Mouse (Mus musculus): ENCODE data around the gene 4921524J17Rik. TPM values are rescaled to one million over a fixed set of nuclear protein-coding genes. Genes with fewer than 3 reads are reported as not detected.
A peak's percentile ranks its signal among the peaks of the same experiment; 100 is the strongest.

Gene 4921524J17Rik
- polyA plus RNA-seq, 1 experiment from 2014 or later, result 43.3 TPM

DNA sequence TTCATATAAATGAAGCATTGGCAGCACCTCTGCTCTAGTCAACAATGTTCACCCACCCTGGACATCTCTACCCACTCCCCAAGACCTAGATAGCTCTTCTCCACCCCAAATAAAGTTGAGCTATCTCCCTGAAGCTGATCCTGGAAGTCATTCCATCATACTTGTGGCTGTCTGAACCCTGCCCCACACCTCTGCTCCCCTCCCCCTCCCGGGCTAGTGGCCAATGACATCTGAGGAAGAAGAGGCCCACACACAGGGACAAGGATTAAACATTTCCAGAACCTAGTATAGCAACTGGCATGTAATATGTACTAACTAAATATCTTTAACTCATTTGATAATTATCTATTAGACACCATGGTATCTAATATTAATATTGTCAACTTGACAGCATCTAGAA lies 29.8 kb upstream of the 4921524J17Rik start:
- Histone ChIP-seq H3K27ac (replicated peaks) (no peak overlapping the region), H3K27me3 (replicated peaks; ENCODE audit: low read depth, poor library complexity, severe bottlenecking) (no peaks in the 10 kb centered on the region), H3K4me3 (no peak overlapping the region), H3K4me1 (peaks cover 4% of the 10 kb centered on the region; the same call in 1 of the 2 replicates), H3K36me3 (replicated peaks) (no peaks in the 10 kb centered on the region), H3K9me3 (no peaks in the 10 kb centered on the region)
- no peak for DNase-seq (ENCODE audit: low spot score)
- 78% methylated on average over 1 of the region's 1 CpGs for WGBS

DNA sequence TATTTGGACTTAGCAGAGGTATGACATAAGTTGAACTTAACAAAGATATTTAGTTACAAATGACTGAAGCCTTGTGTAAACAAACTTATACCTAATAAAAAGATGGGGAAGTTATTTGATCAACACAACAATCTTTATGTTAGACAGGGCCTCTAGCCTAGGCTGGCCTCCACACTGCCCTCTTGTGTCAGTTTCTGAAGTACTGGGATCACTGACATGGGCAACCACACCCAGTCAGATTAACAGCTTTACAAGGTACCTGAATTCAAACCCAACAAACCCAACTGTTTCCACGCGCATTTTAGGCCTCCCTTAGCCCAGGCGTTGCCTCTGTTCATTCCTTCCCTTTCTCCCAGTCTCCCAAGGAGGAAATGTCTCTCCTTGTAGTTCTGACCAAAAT lies 28.7 kb upstream of the 4921524J17Rik start:
- H3K4me1 ChIP-seq, result peaks cover 4% of the 10 kb centered on the region; the same call in 1 of the 2 replicates
- H3K36me3 ChIP-seq (replicated peaks), result no peaks in the 10 kb centered on the region
- H3K9me3 ChIP-seq, result no peaks in the 10 kb centered on the region
- 79% methylated on average over 3 of the region's 3 CpGs for WGBS
- H3K27me3 ChIP-seq (replicated peaks; ENCODE audit: low read depth, poor library complexity, severe bottlenecking), result no peaks in the 10 kb centered on the region
- H3K4me3 ChIP-seq, result no peak overlapping the region
- DNase-seq (ENCODE audit: low spot score), result no peak
- H3K27ac ChIP-seq (replicated peaks), result no peak overlapping the region

DNA sequence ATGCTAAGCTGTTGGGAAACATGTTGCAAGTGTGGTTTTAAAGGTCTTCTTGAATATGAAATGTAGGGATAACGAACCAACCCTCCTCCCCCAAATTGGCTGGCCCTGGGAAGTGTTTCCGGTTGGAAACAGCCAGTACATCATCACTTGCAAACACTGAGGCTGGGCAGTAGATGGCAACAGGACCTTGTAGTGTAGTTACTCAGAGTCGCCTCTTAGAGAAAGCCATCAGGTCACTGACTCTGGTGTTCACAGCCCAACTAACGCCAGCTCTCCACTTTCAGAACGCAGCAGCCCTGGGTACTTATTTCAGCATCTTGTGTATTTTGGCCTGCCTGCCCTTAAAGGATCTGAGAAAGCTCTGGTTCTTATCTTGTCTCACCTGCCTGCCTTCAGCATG lies 28.2 kb upstream of the 4921524J17Rik start:
- Histone ChIP-seq H3K36me3 (replicated peaks) (no peaks in the 10 kb centered on the region), H3K9me3 (no peaks in the 10 kb centered on the region), H3K27ac (replicated peaks) (no peak overlapping the region), H3K4me1 (peaks cover 4% of the 10 kb centered on the region; the same call in 1 of the 2 replicates), H3K27me3 (replicated peaks; ENCODE audit: low read depth, poor library complexity, severe bottlenecking) (no peaks in the 10 kb centered on the region), H3K4me3 (no peak overlapping the region)
- no peak for DNase-seq (ENCODE audit: low spot score)
- WGBS, result 43% methylated on average over 5 of the region's 5 CpGs

DNA sequence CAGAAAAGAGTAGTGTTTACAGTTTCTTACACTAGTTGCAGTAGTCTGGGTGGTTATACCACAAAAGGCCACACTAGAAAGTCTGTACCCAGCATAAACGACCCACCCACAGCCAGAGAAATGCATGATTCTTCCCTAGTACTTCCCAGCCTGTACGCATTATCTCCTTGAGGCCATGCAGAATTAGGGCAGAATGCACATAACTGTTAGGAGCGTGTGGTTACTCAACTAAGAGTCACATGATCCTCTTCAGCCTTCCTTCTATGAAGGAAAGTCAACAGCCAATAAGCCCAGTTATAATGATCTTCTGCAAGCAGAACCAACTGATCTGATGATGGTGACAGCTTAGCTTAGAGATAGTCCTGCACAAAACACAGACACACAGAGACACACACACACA lies 26.9 kb upstream of the 4921524J17Rik start:
- Histone ChIP-seq H3K4me1 (peaks cover 4% of the 10 kb centered on the region; the same call in 1 of the 2 replicates), H3K27me3 (replicated peaks; ENCODE audit: low read depth, poor library complexity, severe bottlenecking) (no peaks in the 10 kb centered on the region), H3K4me3 (no peak overlapping the region), H3K9me3 (no peaks in the 10 kb centered on the region), H3K27ac (replicated peaks) (no peak overlapping the region), H3K36me3 (replicated peaks) (no peaks in the 10 kb centered on the region)
- 79% methylated on average over 3 of the region's 3 CpGs for WGBS
- no peak for DNase-seq (ENCODE audit: low spot score)

DNA sequence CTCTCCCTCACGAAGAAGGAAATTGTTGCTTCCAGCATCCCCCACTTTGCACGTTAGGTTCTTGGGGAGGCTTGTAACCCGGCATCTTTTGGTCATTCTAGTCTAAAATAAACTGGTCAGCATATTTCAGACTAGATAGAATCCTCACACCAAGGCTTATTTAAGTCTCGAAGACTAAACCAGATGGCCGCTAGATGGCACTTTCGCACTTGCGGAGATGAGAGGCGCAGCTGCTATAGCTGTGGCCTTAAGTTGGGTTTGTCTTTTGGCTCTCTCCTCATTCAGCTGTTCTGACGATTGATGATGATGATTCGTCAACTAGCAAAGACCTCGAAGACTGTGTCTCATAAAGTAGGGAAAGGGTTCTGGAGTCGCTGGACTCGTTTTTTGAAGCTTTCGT lies 23.9 kb upstream of the 4921524J17Rik start:
- Histone ChIP-seq H3K27me3 (replicated peaks; ENCODE audit: low read depth, poor library complexity, severe bottlenecking) (no peaks in the 10 kb centered on the region), H3K4me1 (peaks cover 17% of the 10 kb centered on the region), H3K36me3 (replicated peaks) (no peaks in the 10 kb centered on the region), H3K9me3 (no peaks in the 10 kb centered on the region), H3K4me3 (no peak overlapping the region), H3K27ac (replicated peaks) (no peak overlapping the region)
- 11% methylated on average over 14 of the region's 14 CpGs for WGBS
- DNase-seq (ENCODE audit: low spot score), result peak; percentile 76

DNA sequence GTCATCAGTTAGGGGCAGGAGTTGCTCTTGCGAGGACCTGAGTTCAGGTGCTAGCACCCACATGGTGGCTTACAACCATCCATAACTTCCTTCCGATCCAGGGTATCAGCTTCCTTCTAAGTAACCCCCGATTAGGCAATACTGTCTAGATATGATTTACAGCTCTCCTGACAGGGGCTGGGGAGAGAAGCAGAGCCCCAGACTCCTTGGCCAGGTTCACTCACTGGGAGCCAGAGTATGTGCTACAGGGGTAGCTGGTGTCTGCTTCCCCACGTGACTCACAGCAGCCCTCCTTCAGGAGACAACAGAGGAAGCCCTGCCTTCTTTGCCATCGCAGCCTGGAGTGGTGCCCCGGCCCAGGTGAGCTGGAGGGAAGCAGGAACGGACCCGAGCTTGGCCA lies 22.1 kb upstream of the 4921524J17Rik start:
- 73% methylated on average over 8 of the region's 8 CpGs for WGBS
- Histone ChIP-seq H3K9me3 (no peaks in the 10 kb centered on the region), H3K4me3 (no peak overlapping the region), H3K36me3 (replicated peaks) (no peaks in the 10 kb centered on the region), H3K27ac (replicated peaks) (no peak overlapping the region), H3K4me1 (peaks cover 17% of the 10 kb centered on the region), H3K27me3 (replicated peaks; ENCODE audit: low read depth, poor library complexity, severe bottlenecking) (no peaks in the 10 kb centered on the region)
- DNase-seq (ENCODE audit: low spot score), result no peak

DNA sequence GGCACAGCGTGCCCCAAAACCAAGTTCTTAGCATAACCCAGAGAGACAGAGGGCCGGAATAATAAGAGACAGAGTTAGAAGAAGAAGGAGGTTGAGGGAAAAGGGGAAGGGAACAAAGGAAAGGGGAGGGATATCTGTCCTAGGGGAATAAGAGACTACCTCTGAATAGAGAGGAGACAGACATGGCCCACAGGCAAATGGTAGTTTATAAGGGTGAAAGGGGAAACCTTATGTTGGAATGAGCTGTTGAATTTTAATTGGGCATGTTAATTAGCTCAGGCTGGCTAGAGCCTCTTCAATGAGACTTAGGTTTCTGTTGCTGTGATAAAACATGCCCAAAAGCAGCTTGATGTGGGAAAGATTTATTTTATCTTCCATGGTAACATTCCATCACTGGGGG lies 20.6 kb upstream of the 4921524J17Rik start:
- Histone ChIP-seq H3K4me1 (peaks cover 17% of the 10 kb centered on the region), H3K9me3 (no peaks in the 10 kb centered on the region), H3K27ac (replicated peaks) (no peak overlapping the region), H3K27me3 (replicated peaks; ENCODE audit: low read depth, poor library complexity, severe bottlenecking) (no peaks in the 10 kb centered on the region), H3K36me3 (replicated peaks) (no peaks in the 10 kb centered on the region), H3K4me3 (no peak overlapping the region)
- DNase-seq (ENCODE audit: low spot score), result no peak
- 80% methylated on average over 2 of the region's 2 CpGs for WGBS

DNA sequence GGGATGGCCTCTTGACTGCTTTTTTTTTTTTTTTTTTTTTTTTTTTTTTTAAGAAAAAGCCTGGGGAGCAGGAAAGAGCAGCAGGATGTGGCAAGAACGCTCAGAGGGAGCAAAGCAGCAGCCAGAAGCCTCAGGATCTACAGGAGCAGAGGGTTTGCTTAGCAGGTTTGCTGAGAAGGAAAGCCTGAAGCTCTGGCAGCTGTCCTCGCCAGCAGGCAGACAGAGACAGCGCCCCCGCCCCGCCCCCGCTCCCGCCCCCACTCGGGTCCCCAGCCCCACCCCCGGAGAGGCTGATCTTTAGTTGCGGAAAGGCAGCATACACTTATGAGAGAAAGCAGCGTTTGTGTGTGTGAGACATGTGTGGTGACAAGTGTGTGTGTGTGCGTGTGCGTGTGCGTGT lies 19.7 kb upstream of the 4921524J17Rik start:
- H3K4me3 ChIP-seq, result peak overlapping the region; percentile 37; the same call in 1 of the 2 replicates

DNA sequence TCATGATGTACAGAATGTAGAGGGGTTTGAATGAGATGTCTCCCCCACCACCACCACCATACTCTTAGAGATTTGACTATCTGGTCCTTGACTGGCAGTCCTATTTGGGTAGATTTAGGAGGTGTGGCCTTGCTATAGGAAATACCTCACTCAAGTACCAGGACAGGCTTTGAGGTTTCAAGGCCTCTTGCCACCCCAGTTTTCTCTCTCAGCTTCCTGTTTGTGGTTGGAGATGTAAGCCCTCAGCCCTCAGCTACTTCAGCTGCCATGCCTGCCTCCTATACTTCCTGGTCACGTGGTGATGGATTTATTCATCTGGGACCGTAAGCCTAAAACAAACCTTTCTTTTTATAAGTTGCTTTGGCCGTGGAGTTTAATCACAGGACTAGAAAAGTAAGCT lies 17.7 kb upstream of the 4921524J17Rik start:
- WGBS, result 84% methylated on average over 3 of the region's 3 CpGs
- Histone ChIP-seq H3K4me1 (peaks cover 17% of the 10 kb centered on the region), H3K4me3 (no peak overlapping the region), H3K9me3 (no peaks in the 10 kb centered on the region), H3K36me3 (replicated peaks) (no peaks in the 10 kb centered on the region), H3K27ac (replicated peaks) (no peak overlapping the region), H3K27me3 (replicated peaks; ENCODE audit: low read depth, poor library complexity, severe bottlenecking) (no peaks in the 10 kb centered on the region)
- DNase-seq (ENCODE audit: low spot score), result no peak

More for the DNA sequence above, 19.7 kb upstream of the 4921524J17Rik start:
- 20% methylated on average over 14 of the region's 14 CpGs for WGBS
- H3K27ac ChIP-seq (replicated peaks), result 0 out of 2 replicates have a peak overlapping the region, but pooled peaks have one; percentile 48
- peaks cover 17% of the 10 kb centered on the region for H3K4me1 ChIP-seq
- peak; percentile 55 for DNase-seq (ENCODE audit: low spot score)
- H3K9me3 ChIP-seq, result no peaks in the 10 kb centered on the region
- no peaks in the 10 kb centered on the region for H3K36me3 ChIP-seq (replicated peaks)
- no peaks in the 10 kb centered on the region for H3K27me3 ChIP-seq (replicated peaks; ENCODE audit: low read depth, poor library complexity, severe bottlenecking)

DNA sequence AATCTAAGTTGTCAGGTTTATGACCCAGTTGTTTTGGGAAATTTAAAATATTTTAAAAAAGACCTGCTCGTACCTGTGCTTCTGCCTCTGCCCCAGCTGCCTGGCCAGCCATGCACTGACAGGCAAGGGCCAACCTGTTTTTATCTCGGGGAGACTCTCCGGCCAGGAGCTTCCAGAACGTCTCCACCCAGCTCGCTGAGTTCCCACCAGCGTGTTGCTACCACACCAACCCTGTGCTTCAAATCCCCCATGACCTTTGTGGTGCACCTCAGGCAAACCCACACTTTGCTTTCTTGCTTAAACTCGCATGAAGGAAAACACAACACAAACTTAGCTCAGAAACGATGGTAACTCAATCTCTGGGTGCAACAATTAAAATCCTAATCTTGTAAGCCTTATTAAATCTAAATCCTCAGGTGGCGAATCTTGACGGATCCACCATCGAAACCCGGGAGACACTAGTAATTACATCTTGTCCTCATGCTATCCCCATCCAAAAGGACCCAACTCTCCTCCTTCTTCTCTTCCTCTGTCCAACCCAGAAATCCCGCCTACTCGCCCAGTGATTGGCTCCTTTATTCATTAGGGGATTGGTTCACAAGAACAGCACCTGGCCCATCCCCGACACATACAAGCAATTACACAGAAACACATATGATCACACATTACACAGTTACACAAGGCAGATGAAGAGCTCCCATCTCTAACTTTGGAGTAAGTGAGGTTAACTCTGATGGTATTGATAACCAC lies 13.5 kb upstream of the 4921524J17Rik start:
- Histone ChIP-seq H3K4me3 (no peak overlapping the region), H3K27me3 (replicated peaks; ENCODE audit: low read depth, poor library complexity, severe bottlenecking) (no peaks in the 10 kb centered on the region), H3K9me3 (no peaks in the 10 kb centered on the region), H3K36me3 (replicated peaks) (no peaks in the 10 kb centered on the region), H3K4me1 (no peaks in the 10 kb centered on the region), H3K27ac (replicated peaks) (no peak overlapping the region)
- DNase-seq (ENCODE audit: low spot score), result no peak
- WGBS, result 83% methylated on average over 15 of the region's 15 CpGs

DNA sequence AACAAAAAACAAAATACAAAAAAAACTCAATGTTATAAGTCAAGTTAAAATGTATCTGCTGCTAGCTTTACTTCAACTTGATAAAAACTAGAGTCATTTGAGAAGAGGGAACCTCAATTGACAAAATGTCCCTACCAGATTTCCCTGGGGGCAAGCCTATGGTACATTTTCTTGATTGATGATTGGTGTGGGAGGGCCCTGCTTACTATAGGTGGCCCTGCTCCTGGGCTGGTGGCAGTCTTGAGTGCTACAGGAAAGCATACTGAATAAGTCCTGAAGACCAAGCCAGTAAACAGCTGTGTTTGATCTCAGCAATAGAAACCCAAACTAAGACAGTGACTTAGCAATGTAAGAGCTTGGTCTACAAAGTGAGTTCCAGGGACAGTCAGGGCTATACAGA lies 11.5 kb upstream of the 4921524J17Rik start:
- Histone ChIP-seq H3K4me3 (no peak overlapping the region), H3K27me3 (replicated peaks; ENCODE audit: low read depth, poor library complexity, severe bottlenecking) (no peaks in the 10 kb centered on the region), H3K9me3 (no peaks in the 10 kb centered on the region), H3K36me3 (replicated peaks) (no peaks in the 10 kb centered on the region), H3K4me1 (no peaks in the 10 kb centered on the region), H3K27ac (replicated peaks) (no peak overlapping the region)
- no peak for DNase-seq (ENCODE audit: low spot score)

DNA sequence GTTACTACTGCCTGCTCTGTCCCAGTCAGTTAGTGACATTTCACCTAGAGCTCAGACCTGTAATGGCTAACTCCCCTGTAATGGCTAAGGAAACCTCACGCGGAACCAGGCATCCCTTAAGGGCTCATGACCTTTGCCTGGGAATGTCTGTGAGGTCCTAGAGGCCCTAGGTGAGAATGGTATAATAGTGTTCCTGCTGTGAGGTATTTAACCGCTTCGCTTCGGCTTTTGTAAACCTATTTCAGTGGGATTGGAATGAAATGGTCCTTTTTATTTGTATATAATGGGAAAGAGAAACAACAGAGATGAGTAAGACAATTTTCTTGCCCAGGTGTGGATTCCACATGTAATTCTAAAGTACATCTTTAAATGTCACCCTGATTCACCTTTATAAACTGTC lies 8.9 kb upstream of the 4921524J17Rik start:
- no peaks in the 10 kb centered on the region for H3K9me3 ChIP-seq
- H3K4me3 ChIP-seq, result no peak overlapping the region
- H3K36me3 ChIP-seq (replicated peaks), result no peaks in the 10 kb centered on the region
- no peaks in the 10 kb centered on the region for H3K4me1 ChIP-seq
- WGBS, result 43% methylated on average over 5 of the region's 5 CpGs
- DNase-seq (ENCODE audit: low spot score), result no peak
- no peaks in the 10 kb centered on the region for H3K27me3 ChIP-seq (replicated peaks; ENCODE audit: low read depth, poor library complexity, severe bottlenecking)
- no peak overlapping the region for H3K27ac ChIP-seq (replicated peaks)

DNA sequence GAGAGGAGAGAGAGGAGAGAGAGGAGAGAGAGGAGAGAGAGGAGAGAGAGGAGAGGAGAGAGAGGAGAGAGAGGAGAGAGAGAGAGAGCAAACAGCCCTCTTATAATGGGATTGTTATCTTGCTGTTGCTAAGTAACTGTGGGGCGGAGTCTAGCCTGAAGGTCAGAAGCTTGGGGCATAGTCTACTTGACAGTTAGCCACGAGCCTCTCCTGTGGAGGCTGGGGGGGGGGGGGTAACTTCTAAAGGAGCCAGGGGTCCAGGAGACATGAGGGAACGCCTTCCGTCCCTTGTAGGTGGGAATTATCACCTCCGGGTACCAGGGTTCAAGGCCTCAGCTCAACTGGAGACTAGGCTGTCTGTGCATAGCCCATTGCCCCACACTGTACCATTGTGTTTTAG lies 3.1 kb upstream of the 4921524J17Rik start:
- Histone ChIP-seq H3K27me3 (replicated peaks; ENCODE audit: low read depth, poor library complexity, severe bottlenecking) (peaks cover 4% of the 10 kb centered on the region; the same call in 1 of the 2 replicates), H3K36me3 (replicated peaks) (no peaks in the 10 kb centered on the region), H3K27ac (replicated peaks) (no peak overlapping the region), H3K4me1 (peaks cover 13% of the 10 kb centered on the region), H3K9me3 (no peaks in the 10 kb centered on the region), H3K4me3 (no peak overlapping the region)
- 56% methylated on average over 5 of the region's 5 CpGs for WGBS
- DNase-seq (ENCODE audit: low spot score), result no peak
